Mouse (Mus musculus): ENCODE data around the gene Tiam1.
A peak's percentile ranks its signal among the peaks of the same experiment; 100 is the strongest.

Tiam1 gene

GRCm38 (mm10) chr16:89765919-89766318 lies 377.6 kb downstream of the Tiam1 start:
- DNase-seq, result no peak

GRCm38 (mm10) chr16:89765470-89765869 lies 378.1 kb downstream of the Tiam1 start:
- peak; percentile 38 for DNase-seq

- no peak for DNase-seq
These were observed 379.8 kb downstream of the Tiam1 start for GRCm38 (mm10) chr16:89763812-89764211.

GRCm38 (mm10) chr16:89762523-89762922 lies 381.0 kb downstream of the Tiam1 start:
- DNase-seq, result no peak

GRCm38 (mm10) chr16:89762096-89762495 lies 381.5 kb downstream of the Tiam1 start:
- no peak for DNase-seq

GRCm38 (mm10) chr16:89757384-89757783 lies 386.2 kb downstream of the Tiam1 start:
- DNase-seq, result no peak

- DNase-seq, result no peak
These were observed 388.9 kb downstream of the Tiam1 start for GRCm38 (mm10) chr16:89754709-89755108.

GRCm38 (mm10) chr16:89747864-89748263 lies 395.7 kb downstream of the Tiam1 start:
- DNase-seq, result no peak

- DNase-seq, result no peak
These were observed 404.0 kb downstream of the Tiam1 start for GRCm38 (mm10) chr16:89739559-89739958.

GRCm38 (mm10) chr16:89738963-89739362 lies 404.6 kb downstream of the Tiam1 start:
- DNase-seq, result no peak
